Mouse (Mus musculus): ENCODE measurements around the gene Myl7.

GRCm38 (mm10) chr11:5860639-5861038 is 37.9 kb downstream of the Myl7 start:
- no peak for TF ChIP-seq CTCF (IDR thresholded peaks at IDR 0.05; ENCODE audit: borderline replicate concordance, insufficient read depth, low read depth, low read length)
- no peak for TF ChIP-seq POLR2A (IDR thresholded peaks at IDR 0.05; ENCODE audit: borderline replicate concordance, insufficient read depth, low read length)

Data from cerebellum, adult 2 months (tissue).